Mouse (Mus musculus) megakaryocyte-erythroid progenitor cell, adult 5-6 weeks (primary cell): ENCODE data around the gene Ppp4r1. TPM values are rescaled to one million over a fixed set of nuclear protein-coding genes. Genes with fewer than 3 reads are reported as not detected.

Experiments
- ATAC-seq: replicated peaks from 2 replicates; pipeline ENCODE4 v1.8.0; 2016; ENCODE audit warnings: mild to moderate bottlenecking, inconsistent platforms; ENCODE audit not compliant: severe bottlenecking, poor library complexity, low FRiP score, low TSS enrichment
- total RNA-seq, 2 experiments: library from RNA; stranded (forward) in 1 of 2; stranded (reverse) in 1 of 2; fragments of 200-1000, 215-1000 nt in 1 of 2; fragments of >200 nt in 1 of 2; fragmentation: Nextera tagmentation in 1 of 2; gene quantifications; 2 replicates each; pipeline ENCODE4 v1.2.3; 2014 to 2017

Gene Ppp4r1
- total RNA-seq, 2 experiments from 2014 or later: 37.2 to 43.6 TPM

DNA sequence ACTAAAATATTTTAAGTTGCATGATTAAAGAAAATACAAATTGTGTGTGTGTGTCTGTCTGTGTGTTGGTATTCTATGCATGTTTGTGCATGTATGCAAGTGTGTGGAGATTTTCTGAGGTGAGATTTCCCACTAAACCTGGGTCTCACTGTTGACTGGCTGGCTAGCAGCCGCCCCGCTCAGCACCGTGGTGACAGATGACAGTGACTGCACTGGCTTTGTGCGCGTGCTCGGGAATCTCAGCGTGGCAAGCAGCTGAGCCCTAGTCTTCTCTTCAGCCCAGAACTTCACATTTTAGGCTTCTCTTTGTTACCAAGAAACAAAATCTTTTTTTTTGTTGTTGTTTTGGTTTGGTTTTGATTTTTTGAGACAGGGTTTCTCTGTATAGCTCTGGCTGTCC, 13.7 kb downstream of the Ppp4r1 start:
- ATAC-seq: no peak

GRCm38 (mm10) chr17:65798446-65798845, 16.1 kb downstream of the Ppp4r1 start:
- no peak; the same call in 1 of the 2 replicates for ATAC-seq

DNA sequence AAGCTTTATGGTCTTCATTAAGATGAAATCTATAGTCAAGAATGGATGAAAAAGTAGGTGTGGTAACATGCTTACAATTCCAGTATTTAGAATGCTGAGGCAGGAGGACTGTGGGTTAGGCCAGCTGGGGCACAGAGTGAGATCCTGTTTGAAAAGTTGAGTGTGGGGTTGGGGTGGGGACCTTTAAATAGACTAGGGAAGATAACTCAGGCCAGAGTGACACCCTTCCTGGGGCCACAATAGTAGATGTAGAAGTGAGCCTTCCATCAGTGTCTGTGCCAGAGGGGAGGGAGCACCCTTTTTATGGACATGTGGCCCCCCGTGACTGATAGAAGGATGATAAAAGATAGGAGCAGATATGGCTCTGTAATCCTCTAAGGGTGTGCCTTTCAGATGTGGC, 17.0 kb downstream of the Ppp4r1 start:
- 0 out of 2 replicates have a peak, but pooled peaks have one; percentile 12 for ATAC-seq

- no peak for ATAC-seq
These were observed 18.1 kb downstream of the Ppp4r1 start for GRCm38 (mm10) chr17:65800451-65800850.

DNA sequence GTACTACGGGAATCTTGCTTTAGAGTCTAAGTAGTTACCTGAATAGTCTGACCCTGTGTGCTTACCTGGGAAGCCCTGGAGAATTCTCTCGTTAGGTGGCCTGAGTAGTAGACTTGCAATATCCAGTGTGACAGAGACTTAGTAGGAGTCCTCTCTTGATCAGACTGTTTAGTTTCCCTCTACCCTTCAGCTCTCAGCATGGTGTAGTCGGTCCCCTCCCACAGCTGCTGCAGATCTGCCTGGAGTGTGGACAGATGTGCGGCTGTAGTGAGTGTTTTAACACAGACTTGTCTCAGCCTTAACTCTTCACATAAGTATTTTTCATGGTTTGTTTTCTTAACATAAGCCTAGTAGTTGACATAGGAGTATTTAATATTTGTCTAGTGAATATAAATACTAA, 19.7 kb downstream of the Ppp4r1 start:
- ATAC-seq: no peak

- no peak for ATAC-seq
These were observed 23.6 kb downstream of the Ppp4r1 start for GRCm38 (mm10) chr17:65805966-65806365.

GRCm38 (mm10) chr17:65806416-65806815, 24.0 kb downstream of the Ppp4r1 start:
- no peak for ATAC-seq

DNA sequence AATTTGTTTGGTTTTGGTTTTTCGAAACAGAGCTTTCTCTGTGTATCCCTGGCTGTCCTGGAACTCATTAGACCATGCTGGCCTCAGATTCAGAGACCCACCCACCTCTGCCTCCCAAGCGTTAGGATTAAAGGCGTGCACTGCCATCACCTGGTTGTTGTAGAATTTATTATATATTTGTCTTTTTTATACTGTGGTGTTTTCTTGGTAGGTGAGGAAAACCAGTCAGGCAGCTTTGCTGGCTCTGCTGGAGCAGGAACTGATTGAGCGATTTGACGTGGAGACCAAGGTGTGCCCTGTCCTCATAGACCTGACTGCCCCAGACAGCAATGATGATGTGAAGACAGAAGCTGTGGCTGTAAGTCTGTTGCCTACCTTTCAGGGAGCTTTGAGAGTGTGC, 28.7 kb downstream of the Ppp4r1 start:
- no peak for ATAC-seq

GRCm38 (mm10) chr17:65813763-65814162, 31.4 kb downstream of the Ppp4r1 start:
- ATAC-seq: no peak

GRCm38 (mm10) chr17:65820197-65820596, 37.8 kb downstream of the Ppp4r1 start:
- no peak for ATAC-seq

DNA sequence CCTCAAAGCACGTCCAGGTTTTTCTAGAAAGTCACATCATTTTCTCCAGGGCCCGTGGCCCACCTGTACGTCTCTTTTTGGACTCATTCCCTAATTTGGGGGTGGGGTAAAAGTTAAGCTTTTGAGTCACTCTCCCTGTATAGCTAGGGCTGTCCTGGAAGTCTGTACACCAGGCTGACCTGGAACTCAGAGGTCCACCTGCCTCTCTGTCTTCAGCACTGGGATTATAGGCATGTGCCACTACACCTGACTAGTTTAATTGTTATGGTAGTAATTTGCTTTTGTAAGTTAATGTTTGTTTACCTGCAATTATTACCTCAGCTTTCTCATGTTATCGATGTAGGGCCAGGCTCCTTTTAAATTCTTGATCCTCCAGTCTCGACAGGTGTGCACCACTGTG, 40.0 kb downstream of the Ppp4r1 start:
- ATAC-seq: no peak

DNA sequence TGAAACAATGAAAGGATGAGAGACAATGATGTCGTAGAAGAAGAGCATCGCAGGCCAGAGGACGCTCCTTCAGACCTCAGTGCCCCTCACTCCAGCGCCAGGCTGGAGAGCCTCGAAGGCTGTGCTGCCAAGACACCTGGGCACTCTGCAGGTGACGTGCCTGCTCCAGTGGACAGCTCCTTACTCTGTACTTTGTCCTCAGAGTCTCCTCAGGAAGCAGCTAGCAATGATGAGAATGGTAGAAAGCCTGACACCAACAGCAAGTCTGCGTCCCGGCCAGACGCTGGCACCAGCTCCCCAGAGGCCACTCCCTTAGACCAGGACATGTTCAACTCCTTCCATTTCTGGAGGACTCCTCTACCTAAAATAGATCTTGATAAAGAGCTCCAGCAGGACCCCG, 41.9 kb downstream of the Ppp4r1 start:
- ATAC-seq: no peak

- peak; percentile 77 for ATAC-seq
These were observed 43.9 kb downstream of the Ppp4r1 start for GRCm38 (mm10) chr17:65826257-65826656.

DNA sequence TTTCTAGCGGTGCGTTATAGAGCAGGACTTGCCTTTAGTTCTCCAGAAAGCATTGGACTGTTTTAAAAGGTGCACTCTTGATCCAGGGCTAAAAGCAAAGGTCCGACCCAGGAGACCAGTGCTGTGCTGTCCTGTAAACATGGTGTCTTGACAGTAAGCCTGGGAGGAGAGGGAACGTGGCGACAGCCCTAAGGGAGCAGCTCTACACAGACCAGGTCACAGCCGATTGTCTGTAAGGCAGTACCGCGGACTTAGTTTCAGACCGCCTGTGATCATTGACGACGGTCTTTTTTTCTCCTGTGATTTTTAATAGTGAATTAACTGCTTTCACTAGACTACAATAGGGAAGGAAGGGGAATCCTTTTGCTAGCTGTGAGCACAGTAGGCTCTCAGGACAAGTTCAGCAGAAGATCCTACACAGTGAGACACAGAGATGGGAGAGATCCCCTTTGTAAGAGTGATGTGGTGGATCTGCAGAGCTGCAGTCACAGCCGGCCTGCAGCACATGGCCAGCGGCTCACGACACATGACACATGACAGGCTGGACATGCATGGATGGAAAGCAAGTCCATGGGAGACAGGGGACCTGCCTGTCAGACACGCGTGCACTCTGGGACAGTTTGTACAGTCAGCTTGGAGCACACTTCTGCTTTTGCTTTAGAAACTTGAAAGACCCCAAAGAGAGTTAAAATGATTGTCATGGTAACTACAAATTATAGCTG, 44.9 kb downstream of the Ppp4r1 start:
- no peak for ATAC-seq

GRCm38 (mm10) chr17:65827904-65828303, 45.5 kb downstream of the Ppp4r1 start:
- no peak for ATAC-seq

GRCm38 (mm10) chr17:65828951-65829350, 46.6 kb downstream of the Ppp4r1 start:
- ATAC-seq: no peak

GRCm38 (mm10) chr17:65830216-65830863, 48.0 kb downstream of the Ppp4r1 start:
- 0 out of 2 replicates have a peak, but pooled peaks have one; percentile 32 for ATAC-seq

DNA sequence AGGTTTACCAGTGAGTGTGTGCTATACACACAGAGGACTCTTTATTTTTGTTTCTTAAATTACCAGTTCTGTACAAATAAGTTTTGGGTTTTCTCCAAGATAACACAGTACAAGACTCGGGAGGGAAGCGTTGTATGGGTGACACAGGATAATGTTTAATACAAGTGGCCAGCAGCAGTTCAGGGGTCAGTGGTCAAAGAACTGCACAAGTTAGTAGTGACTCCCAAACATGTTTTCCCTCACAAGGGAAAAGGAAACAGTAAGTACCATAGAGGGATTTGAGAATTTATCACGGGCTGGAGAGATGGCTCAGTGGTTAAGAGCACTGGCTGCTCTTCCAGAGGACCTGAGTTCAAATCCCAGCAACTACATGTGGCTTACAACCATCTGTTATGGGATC, 51.5 kb downstream of the Ppp4r1 start:
- ATAC-seq: no peak

DNA sequence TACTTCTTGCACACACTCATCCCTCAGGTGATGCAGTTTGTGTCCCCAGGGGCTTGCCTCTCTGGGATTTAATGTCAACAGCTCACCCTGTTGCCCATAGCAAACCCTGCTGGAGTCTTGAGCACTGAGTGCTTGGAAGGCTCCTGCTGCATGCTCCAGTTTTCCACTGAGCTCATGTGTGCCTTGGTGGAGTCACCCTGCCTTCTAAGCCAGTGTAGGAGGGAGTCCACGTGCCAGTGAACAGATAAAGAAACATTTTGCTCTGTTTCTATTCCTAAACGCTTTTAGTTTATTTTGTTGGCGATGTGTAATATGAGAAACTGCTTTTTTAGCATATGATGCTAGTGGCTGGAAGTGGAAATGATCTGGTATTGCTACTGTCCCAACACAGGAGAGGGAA, 54.4 kb downstream of the Ppp4r1 start:
- ATAC-seq: no peak

GRCm38 (mm10) chr17:65839541-65840256, 57.3 kb downstream of the Ppp4r1 start:
- ATAC-seq: no peak
